Mouse (Mus musculus) liver, adult 10 weeks (tissue): ENCODE data around the gene Olfr560. TPM values are rescaled to one million over a fixed set of nuclear protein-coding genes. Genes with fewer than 3 reads are reported as not detected.

ENCODE experiments used
- polyA plus RNA-seq: library from polyadenylated mRNA; stranded (reverse); fragments of 350-450 nt; fragmentation: Illumina TruSeq; extraction: RNeasy Lipid Tissue Mini Kit (QIAGEN cat#74804); gene quantifications from one replicate; pipeline ENCODE4 v1.2.3, GENCODE M21; 2014; ENCODE audit warnings: low read depth, low replicate concordance

Gene Olfr560
- polyA plus RNA-seq = not detected

GRCm38 (mm10) chr7:102759266-102759665 lies at the start of gene Olfr560, which contains the start of gene Olfr78:
Gene Olfr560 (minus strand): TSS chr7:102759366.
Gene Olfr78 (minus strand): TSS chr7:102759471.

GRCm38 (mm10) chr7:102803180-102803579 lies 44.0 kb upstream of the Olfr560 start, which contains the start of gene Olfr564:
Gene Olfr564 (plus strand): TSS chr7:102803480.

GRCm38 (mm10) chr7:102770921-102771320 lies 11.8 kb upstream of the Olfr560 start, which contains the start of gene Olfr561:
Gene Olfr561 (plus strand): TSS chr7:102771221.

GRCm38 (mm10) chr7:102727391-102727790 lies 31.8 kb downstream of the Olfr560 start, which contains the start of gene Olfr559:
Gene Olfr559 (minus strand): TSS chr7:102727491.

GRCm38 (mm10) chr7:102718970-102719369 lies 40.2 kb downstream of the Olfr560 start, which contains the start of gene Olfr33:
Gene Olfr33 (minus strand): TSS chr7:102719070.

DNA sequence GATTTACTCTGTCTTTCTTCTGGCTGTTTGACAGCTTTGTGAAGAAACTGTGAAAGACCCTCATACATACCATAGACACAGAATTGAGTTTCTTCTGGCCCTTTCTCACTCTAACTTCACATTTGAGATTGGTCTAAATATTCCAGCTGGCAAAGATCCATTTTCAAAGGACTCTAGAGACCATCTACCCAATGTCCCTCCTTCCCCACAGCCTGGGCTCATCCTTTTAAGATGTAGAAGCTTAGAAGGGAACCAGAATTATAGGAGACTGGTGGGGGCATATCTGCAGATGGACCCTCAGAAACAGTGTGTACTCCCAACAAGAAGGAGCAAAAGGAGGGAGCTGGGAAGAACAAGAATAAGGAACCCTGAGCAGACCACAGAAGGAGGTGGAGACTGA lies 57.3 kb downstream of the Olfr560 start, which contains the start of gene Olfr558:
Olfr558 (plus strand) TSS at position 301 of the 400 bp plus-strand sequence.

Other genes with a start within 250 kb of the Olfr560 start
- gene Olfr547, start 224.6 kb downstream of the Olfr560 start, polyA plus RNA-seq = not detected
- gene Olfr548-ps1, start 218.5 kb downstream of the Olfr560 start, polyA plus RNA-seq = not detected
- gene Olfr549, start 209.5 kb downstream of the Olfr560 start, polyA plus RNA-seq = not detected
- 7.4 TPM for gene Trim21, start 193.9 kb downstream of the Olfr560 start, polyA plus RNA-seq
- gene Olfr550, start 187.9 kb downstream of the Olfr560 start, polyA plus RNA-seq = not detected
- not detected for gene Olfr551, start 167.5 kb downstream of the Olfr560 start, polyA plus RNA-seq
- not detected for gene Olfr552, start 161.6 kb downstream of the Olfr560 start, polyA plus RNA-seq
- gene Olfr553, start 141.1 kb downstream of the Olfr560 start, polyA plus RNA-seq = not detected
- gene Olfr554, start 120.9 kb downstream of the Olfr560 start, polyA plus RNA-seq = not detected
- not detected for gene Olfr555, start 100.5 kb downstream of the Olfr560 start, polyA plus RNA-seq
- not detected for gene Olfr556, start 94.5 kb downstream of the Olfr560 start, polyA plus RNA-seq
- gene Trim68, start 72.0 kb downstream of the Olfr560 start, polyA plus RNA-seq = 2.0 TPM
- gene Olfr557, start 63.5 kb downstream of the Olfr560 start, polyA plus RNA-seq = not detected
- gene Olfr558, start 57.2 kb downstream of the Olfr560 start, polyA plus RNA-seq = not detected
- gene Olfr33, start 40.3 kb downstream of the Olfr560 start, polyA plus RNA-seq = not detected
- not detected for gene Olfr559, start 31.9 kb downstream of the Olfr560 start, polyA plus RNA-seq
- gene Olfr78, start 105 bp upstream of the Olfr560 start, polyA plus RNA-seq = not detected
- not detected for gene Olfr561, start 11.9 kb upstream of the Olfr560 start, polyA plus RNA-seq
- gene Olfr564, start 44.1 kb upstream of the Olfr560 start, polyA plus RNA-seq = not detected
- gene Olfr566, start 99.4 kb upstream of the Olfr560 start, polyA plus RNA-seq = not detected
- not detected for gene Olfr568, start 117.8 kb upstream of the Olfr560 start, polyA plus RNA-seq
- not detected for gene Olfr569, start 131.5 kb upstream of the Olfr560 start, polyA plus RNA-seq
- not detected for gene Olfr570, start 135.2 kb upstream of the Olfr560 start, polyA plus RNA-seq
- not detected for gene Olfr571, start 158.2 kb upstream of the Olfr560 start, polyA plus RNA-seq
- not detected for gene Olfr572, start 165.0 kb upstream of the Olfr560 start, polyA plus RNA-seq
- gene Olfr573-ps1, start 183.2 kb upstream of the Olfr560 start, polyA plus RNA-seq = not detected
- gene Olfr574, start 189.1 kb upstream of the Olfr560 start, polyA plus RNA-seq = not detected
- gene Olfr575, start 199.4 kb upstream of the Olfr560 start, polyA plus RNA-seq = not detected
- not detected for gene Olfr576, start 203.3 kb upstream of the Olfr560 start, polyA plus RNA-seq
- not detected for gene Olfr577, start 216.6 kb upstream of the Olfr560 start, polyA plus RNA-seq
- gene Olfr578, start 230.0 kb upstream of the Olfr560 start, polyA plus RNA-seq = not detected